Mouse (Mus musculus): ENCODE measurements around the gene Wnk1.

- TF ChIP-seq CTCF (IDR thresholded peaks at IDR 0.05) (no peak), EP300 (IDR thresholded peaks at IDR 0.05; ENCODE audit: insufficient read depth, low read depth, low read length) (no peak)
Measured at GRCm38 (mm10) chr6:119915710-119916109, 122.8 kb downstream of the Wnk1 start.

All from heart, adult 2 months (tissue).